Mouse (Mus musculus): ENCODE measurements around the gene Vars.

DNA sequence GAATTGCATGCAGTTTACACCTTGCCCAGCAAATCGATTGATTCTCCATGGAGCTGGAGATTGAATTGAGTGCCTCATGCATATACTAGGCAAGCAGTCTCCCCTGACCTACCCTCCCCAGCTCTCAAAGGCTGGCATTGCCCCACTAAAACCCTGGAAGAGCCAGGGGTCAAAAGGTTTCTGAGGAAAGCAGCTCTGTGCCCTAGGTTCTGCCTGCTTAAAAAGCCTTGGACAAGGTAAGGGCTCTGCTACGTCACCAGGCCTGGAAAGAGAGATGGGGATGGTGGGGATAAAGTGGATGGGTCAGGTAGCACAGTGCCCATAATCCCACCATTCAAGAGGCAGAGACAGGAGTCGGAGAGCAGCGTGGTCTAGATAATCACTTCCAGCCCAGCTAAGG lies 46.0 kb upstream of the Vars start:
- TF ChIP-seq EP300 (IDR thresholded peaks at IDR 0.05): no peak
- no peak for TF ChIP-seq CTCF (IDR thresholded peaks at IDR 0.05)

Data from lung, postnatal 0 days (tissue).